Mouse (Mus musculus) lung, postnatal 4 days (tissue): ENCODE data around the gene Il2rb.

Experiments used
- DNase-seq, 2 experiments: peaks; one replicate each; pipeline ENCODE4 v3.0.0; 2021

The Il2rb gene

DNA sequence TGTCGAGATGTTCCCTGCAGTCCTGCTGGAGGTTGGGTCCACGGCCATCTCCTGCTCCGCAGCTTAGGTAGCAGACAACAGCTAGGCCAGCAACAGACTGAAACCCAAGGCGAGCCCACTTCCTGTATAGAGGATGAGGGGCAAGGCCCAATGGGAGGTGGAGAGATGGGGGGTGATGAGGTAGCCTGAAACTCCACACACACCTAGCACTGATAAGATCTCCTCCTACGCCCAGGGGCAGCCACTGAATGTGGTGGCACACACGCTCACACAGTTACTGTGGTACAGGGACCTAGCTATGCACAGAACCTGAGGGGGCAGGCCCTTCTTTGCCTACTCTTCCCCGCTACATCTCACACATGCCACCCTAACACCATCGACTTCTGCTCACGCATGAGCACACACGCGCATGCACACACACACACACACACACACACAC lies at the start of gene Il2rb:
Il2rb (minus strand) TSS at position 304 of the 439 bp plus-strand sequence.
- DNase-seq: no peak

GRCm38 (mm10) chr15:78544561-78545001 lies 49.5 kb upstream of the Il2rb start, which contains the start of gene Sstr3:
Gene Sstr3 (minus strand): TSS chr15:78544685.
- no peak for DNase-seq

DNA sequence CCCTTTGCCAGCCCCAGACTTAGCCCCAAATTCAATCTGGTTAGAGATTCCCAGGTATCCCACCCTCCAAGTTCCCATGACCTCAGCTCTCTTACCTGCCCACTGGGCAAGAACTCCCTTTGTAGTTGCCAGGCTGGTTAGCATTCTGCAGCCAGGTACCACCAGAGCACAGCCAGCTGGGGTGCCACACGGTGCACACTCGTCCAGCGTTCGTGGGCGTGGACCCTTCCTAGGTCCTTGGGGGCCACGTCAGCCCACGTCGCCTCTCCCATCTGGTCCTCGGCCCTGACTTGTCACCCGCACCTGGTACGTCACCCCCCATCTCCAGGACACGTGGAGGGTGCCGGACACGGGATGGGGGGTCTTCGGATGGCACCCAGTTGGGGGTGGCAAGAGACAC lies 49.0 kb upstream of the Il2rb start:
- no peak for DNase-seq

DNA sequence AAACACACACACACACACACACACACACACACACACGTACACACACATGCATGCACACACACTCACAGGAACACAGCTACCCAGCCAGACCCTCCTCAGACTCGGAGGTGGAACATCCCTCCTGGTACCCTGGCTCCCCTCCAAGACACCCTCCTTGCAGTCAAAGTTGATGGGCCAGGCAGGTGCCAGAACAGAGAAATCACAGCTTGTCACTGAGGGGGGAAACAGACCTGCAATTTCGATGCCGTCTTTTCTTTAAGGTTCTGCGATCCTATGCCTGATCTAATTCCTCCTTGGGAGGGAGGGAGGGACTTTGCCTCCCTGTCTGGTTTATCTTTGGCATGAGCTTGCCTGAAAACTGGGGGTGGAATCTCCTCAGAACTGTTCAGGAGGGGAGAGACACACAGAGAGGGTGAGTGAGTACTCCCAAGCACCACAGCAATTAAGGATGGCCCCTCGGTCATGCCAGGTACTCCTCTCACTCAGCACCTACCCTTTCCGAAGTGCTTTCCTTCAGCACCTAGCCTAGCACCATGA lies 47.8 kb upstream of the Il2rb start:
- no peak for DNase-seq

GRCm38 (mm10) chr15:78542098-78542766 lies 47.2 kb upstream of the Il2rb start:
- no peak for DNase-seq

DNA sequence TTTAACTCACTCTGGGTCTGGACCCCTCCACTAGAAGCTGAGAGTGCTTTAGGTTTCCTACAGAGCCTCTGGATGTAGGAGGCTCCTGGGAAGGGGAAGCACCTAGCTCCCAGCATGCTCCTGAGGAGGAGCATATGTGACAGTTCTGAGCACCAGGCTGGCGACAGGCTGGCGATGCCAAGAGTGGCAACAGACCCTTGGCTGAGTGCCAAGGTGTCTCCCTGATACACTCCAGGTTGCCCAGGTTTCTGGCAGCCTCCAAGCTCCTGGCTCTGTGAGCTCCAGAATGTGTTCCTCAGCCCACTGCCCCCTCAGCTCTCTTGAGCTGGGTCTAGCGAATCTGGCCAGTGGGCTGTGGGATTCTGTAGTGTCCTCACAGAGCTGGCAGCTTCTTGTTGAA lies 46.5 kb upstream of the Il2rb start:
- DNase-seq: no peak

DNA sequence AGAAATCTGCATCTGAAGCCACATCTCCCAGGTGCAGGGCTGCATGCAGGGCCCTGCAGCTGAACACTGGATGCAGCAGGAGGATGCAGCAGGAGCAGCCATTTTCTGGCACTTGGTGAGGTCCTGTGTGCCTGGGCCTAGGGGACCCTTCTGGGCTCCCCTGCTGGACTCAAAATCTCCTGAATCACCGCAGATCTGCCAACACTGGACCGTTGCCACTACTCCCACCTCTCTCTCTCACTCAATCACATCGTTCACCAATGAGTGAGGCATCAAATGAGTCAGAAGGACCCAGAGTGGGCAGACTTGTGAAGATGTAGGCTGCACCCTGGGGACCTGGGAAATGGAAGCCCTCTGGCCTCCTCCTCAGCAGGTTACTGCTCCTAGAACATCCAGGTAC lies 46.0 kb upstream of the Il2rb start:
- DNase-seq: no peak

DNA sequence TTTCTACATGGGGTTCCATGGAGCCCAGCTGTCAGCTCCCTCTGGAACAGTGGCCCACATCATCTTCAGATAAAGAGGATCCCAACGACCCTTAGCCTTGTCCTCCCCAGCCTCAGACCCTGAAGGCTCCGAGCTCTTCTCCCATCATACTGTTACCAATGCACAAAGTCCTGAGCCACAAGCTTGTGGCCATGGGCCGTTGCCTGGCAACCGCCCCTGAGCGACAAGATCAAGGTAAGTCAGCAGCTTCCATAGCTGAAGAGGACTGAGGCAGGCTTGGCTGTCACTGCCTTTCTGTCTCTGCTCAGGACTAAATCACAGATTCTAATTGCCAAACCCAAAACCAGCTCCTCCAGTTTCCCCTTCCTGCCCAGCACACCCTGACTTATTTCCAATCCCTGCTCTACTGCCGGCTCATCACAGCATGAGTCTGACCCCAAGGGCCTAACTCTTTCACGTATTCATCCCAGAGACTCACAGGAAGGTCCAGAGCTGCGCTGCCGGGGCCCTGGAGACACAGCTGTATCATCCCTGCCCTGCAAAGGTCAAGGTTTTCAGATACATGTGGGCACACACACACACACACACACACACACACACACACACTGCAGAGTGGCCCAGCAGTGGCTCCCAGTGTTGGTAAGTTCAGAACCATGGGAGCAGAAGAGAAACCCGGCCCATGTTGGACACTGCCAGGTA lies 40.8 kb upstream of the Il2rb start:
- DNase-seq: no peak

- DNase-seq: no peak
Measured at GRCm38 (mm10) chr15:78533346-78533835, 38.3 kb upstream of the Il2rb start.

- peak; percentile 38 to 72 for DNase-seq
Measured at GRCm38 (mm10) chr15:78532566-78533345, 37.7 kb upstream of the Il2rb start.

DNA sequence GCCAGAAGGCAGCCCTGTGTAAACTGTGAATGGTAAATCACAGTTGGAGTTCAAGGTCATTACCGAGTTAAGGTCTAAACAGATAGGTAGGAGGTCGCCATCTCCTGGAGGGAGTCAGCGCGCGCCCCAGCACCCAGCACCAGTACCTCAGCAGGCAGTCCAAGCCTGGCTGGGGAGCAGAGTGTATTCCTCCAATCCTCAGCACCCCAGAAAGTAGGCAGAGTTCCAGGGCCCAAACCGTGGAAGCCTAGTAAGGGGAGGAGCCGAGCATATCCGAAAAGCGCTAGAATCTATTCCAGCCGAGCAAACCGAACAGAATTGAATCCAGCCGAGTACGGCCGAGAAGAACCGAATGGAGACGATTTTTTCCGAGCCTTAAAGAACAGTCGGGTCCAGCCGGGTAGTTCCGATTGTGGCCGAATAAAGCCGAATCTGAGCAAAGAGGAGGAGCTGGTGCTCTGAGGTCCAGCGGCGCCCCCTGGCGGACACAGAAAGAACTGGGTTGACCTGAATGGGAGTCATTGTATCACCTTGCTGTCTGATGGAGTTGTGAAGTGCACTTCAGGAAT lies 36.9 kb upstream of the Il2rb start:
- peak; percentile 96 to 98 for DNase-seq

GRCm38 (mm10) chr15:78531451-78531720 lies 36.3 kb upstream of the Il2rb start:
- DNase-seq: no peak

- peak; percentile 41 to 67 for DNase-seq
Measured at GRCm38 (mm10) chr15:78530671-78531450, 35.8 kb upstream of the Il2rb start, which contains the start of gene C1qtnf6. Gene C1qtnf6 (minus strand): TSS chr15:78531416.

DNA sequence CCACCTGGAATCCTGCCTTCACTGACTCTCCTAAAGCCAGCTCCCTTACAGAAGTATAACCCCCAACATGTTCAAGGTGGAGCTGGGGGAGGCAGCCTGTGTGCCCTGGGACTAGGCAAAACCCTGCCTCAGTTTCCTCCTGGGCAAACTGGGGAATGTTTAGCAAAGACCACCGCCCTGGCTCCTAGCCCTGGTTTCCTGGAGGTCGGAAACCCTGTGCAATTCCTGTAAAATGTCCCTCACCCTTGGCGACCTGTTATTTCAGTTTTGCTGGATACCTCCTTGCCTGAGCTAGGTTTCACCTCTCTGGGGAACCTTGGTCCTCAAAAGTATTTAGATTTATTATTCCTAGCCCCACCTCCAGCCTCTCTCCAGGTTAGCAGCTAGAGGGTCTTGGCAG lies 35.1 kb upstream of the Il2rb start:
- DNase-seq: no peak

DNA sequence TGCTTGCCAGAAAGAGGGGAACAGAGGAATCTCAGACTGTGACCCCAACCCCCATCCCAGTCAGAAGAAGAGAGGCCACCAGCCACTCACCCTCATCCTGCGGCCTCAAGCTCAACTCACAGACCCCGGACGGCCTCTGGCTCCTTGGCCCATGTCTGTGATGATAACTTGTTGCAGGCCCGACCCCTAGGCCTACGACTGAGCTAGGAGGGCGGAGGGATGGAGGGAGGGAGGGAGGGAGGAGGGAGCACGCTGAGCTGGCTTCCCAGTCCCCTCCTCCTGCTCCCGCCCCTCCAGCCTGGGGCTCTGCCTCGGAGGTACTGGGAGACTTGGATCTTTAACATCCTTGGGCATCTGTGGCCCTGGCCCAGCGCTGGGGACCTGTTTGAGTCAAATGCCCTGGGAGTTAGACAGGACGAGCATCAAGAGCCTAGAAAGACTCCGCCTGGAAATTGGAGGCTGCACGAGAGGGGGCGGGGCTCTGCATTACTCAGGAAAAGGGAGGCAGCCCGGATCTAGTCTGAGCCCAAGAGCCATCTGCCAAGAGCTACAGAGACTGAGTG lies 34.4 kb upstream of the Il2rb start:
- DNase-seq: peak; percentile 73 to 74

DNA sequence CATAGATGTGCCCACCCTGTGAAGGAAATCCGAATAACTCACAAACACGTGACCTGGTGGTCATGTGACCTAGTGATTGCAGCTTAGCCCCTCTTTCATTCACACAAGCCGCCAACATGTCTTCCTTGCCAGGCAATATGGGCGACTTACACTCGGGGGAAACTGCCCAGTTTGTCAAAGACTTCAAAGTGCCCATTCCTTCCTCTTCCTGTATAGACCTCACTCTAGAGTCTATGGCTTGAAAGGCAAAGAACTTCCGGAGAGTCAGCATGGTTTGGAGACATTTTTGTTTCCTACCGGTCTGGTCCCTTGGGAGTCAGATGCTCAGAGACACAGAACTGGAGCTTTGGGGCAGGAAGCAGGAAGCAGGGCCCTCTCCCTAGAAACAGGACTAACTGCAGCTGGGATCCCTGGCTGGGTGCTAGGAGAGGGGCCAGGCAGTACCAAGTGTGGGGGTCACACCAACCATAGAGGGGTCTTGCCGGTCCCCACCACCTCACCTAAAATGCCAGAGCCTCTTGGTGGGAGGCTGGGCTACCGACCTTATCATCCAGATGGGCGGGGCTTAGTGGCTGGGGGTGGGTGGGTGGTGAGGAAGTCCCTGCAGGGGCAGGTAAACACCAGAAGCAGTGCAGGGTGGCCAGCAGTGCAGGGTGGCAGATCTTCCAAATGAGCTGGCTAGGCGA lies 33.8 kb upstream of the Il2rb start:
- peak in 1 of 2 experiments; percentile 35 for DNase-seq

- DNase-seq: peak; percentile 48 to 51
Measured at GRCm38 (mm10) chr15:78527973-78528372, 32.9 kb upstream of the Il2rb start.

- no peak for DNase-seq
Measured at GRCm38 (mm10) chr15:78524163-78524562, 29.1 kb upstream of the Il2rb start.

DNA sequence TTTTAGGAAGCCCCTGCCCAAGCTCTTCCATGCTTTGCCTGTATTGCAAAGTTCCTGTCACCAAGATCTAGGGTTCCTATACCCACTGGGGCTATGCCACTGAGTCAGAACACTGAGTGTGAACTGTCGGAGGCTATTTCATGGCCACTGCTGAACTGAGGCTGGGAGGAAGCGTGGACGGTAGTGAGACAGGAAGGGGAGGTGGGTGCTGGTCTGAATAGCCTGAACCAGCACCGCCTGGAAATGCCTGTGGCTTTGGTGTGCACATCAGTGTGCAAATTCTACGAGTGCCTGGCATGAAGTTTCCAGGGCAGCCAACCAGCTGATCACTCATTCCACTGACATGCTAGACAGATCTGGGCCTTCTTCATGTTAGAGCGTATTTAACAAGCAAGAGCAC lies 26.8 kb upstream of the Il2rb start:
- no peak for DNase-seq

DNA sequence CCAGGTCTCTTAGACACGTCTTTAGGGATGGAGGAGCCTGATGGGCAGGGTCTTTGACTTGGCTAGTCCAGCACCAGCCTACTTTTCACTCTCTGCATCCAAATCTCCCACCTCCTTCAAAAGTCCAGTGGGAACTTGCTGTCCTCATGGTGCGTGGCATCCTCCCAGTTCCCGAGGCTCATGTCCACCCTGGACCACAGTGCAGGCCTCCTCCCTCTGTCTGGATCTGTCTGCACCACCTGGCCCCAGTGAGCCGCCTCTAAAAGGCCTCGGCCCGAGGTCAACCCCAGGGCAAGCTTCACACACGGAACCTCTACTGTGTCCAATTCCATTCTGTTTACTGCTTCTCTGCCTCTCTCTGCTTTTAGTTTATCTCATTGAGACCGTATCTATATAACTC lies 26.3 kb upstream of the Il2rb start:
- DNase-seq: no peak

- peak in 1 of 2 experiments; percentile 28 for DNase-seq
Measured at GRCm38 (mm10) chr15:78520112-78520715, 25.1 kb upstream of the Il2rb start.
